Comparison of ENCODE assay signal across 8 mouse cellular contexts in the genomic region with DNA sequence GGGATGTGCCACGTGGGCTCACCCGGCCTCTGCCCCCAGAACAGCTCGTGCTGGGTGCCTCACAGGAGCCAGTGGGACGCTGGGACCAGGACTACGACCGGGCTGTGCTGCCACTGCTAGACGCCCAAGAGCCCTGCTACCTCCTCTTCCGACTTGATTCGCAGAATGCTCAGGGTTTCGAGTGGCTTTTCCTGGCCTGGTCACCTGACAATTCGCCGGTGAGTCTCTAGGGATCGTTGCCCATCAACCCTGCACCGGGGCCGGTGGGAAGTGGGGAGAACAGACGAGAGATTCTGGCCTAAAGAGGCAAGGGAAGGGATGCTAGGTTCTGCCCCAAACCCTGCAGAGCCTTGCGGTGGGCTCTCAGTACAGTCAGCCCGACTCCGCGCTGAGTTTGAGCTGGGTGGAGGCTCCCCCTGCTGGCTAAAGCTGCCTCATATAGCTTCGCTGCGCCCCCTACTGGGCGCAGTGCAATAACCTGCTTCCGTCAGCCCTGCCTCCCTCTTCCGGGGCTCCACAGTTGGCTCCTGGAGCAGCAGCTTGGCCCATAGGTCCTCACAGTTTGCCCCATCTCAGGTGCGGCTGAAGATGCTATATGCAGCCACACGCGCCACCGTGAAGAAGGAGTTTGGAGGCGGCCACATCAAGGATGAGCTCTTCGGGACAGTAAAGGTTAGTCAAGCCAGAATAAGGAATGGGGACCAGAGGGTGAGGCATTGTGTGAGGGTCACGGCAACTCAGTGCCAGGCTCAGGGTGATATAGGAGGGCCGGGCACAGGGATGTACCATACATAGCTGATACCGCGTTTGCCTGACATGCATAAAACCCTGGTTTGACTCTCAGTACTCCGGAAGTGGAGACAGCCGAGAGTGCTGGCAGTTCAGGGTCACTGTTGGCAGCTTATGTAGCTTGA. TPM values are rescaled to one million over a fixed set of nuclear protein-coding genes. Genes with fewer than 3 reads are reported as not detected.
DNase-seq lines count a peak whose midpoint lies in the region; ATAC-seq lines count a peak whose summit lies in the region.

No protein-coding gene starts in this region.

- no peaks in the 10 kb centered on the region for H3K9me3 ChIP-seq in forebrain, embryonic 12.5 days

- H3K4me2 ChIP-seq in forebrain, embryonic 12.5 days: peak overlapping the region; percentile 57

- WGBS in forebrain, embryonic 12.5 days: 16% methylated on average over 37 of the region's 37 CpGs

- DNase-seq in ES-CJ7 (ENCODE audit: low read depth, low spot score): peak; percentile 94
- DNase-seq in c-Kit-positive CD71-positive TER-119-positive erythroid progenitor cells, embryonic 14.5 days (ENCODE audit: low spot score): peak; percentile 89
- DNase-seq in heart, postnatal 25 days (ENCODE audit: low spot score): peak; percentile 53
- DNase-seq in layer of hippocampus, adult 18-20 months (ENCODE audit: low spot score in 2 of 2): peak; percentile 69 to 91
- peak; percentile 92 for DNase-seq in lung, postnatal 10 days
- DNase-seq in retina, adult 2 months (ENCODE audit: low read depth, low spot score): peak; percentile 83
- peak; percentile 88 for DNase-seq in thymus, postnatal 25 days

- H3K27me3 ChIP-seq in forebrain, embryonic 12.5 days: no peaks in the 10 kb centered on the region

- H3K4me1 ChIP-seq in forebrain, embryonic 12.5 days: peaks cover 15% of the 10 kb centered on the region

- H3K36me3 ChIP-seq in forebrain, embryonic 12.5 days (replicated peaks): peaks cover 25% of the 10 kb centered on the region

- peak overlapping the region; percentile 31 for H3K4me3 ChIP-seq in forebrain, embryonic 12.5 days (replicated peaks)

- ATAC-seq in forebrain, embryonic 12.5 days (ENCODE audit: low FRiP score): peak; percentile 83

- H3K9ac ChIP-seq in forebrain, embryonic 12.5 days: peak overlapping the region; percentile 60

- intact Hi-C loops in heart, postnatal 25 days (cut with DNase I): loop anchor here (5.0 kb wide), 1 partner anchor 65 kb away; no protein-coding TSS in a partner anchor

- H3K27ac ChIP-seq in forebrain, embryonic 12.5 days: peak overlapping the region; percentile 74

RNA-seq across cellular contexts. Expression of a gene that starts 9.0 kb away (rescaled TPM):
- 53.9 and 59.3 TPM in 2 replicates for polyA plus RNA-seq in forebrain, embryonic 12.5 days (2016; fragmentation: Nextera tagmentation; extraction: Ambion mirVana)
- total RNA-seq in heart, postnatal 25 days (2021): 100 to 1,000 TPM; 160 to 189 TPM
- total RNA-seq in layer of hippocampus, adult 18-20 months (2021): 10 to 100 TPM; 58.4 to 60.6 TPM

RNA-seq across cellular contexts. Expression of a gene that starts 10.5 kb away (rescaled TPM):
- not detected in 2 replicates for polyA plus RNA-seq in forebrain, embryonic 12.5 days (2016; fragmentation: Nextera tagmentation; extraction: Ambion mirVana)
- total RNA-seq in heart, postnatal 25 days (2021): under 1 TPM; 0.52 to 0.64 TPM
- 1 to 10 TPM; 1.0 to 1.5 TPM for total RNA-seq in layer of hippocampus, adult 18-20 months (2021)

RNA-seq across cellular contexts. Expression of a gene that starts 12.4 kb away (rescaled TPM):
- polyA plus RNA-seq in forebrain, embryonic 12.5 days (2016; fragmentation: Nextera tagmentation; extraction: Ambion mirVana): 29.6 and 33.3 TPM in 2 replicates
- total RNA-seq in heart, postnatal 25 days (2021): 10 to 100 TPM; 10.0 to 12.2 TPM
- total RNA-seq in layer of hippocampus, adult 18-20 months (2021): 10 to 100 TPM; 18.9 to 19.2 TPM

RNA-seq across cellular contexts. Expression of a gene that starts 36.5 kb away (rescaled TPM):
- polyA plus RNA-seq in forebrain, embryonic 12.5 days (2016; fragmentation: Nextera tagmentation; extraction: Ambion mirVana): 78.0 and 79.0 TPM in 2 replicates
- total RNA-seq in heart, postnatal 25 days (2021): 100 to 1,000 TPM; 571 to 593 TPM
- total RNA-seq in layer of hippocampus, adult 18-20 months (2021): 100 to 1,000 TPM; 141 to 144 TPM

RNA-seq across cellular contexts. Expression of a gene that starts 41.2 kb away (rescaled TPM):
- 38.1 and 41.2 TPM in 2 replicates for polyA plus RNA-seq in forebrain, embryonic 12.5 days (2016; fragmentation: Nextera tagmentation; extraction: Ambion mirVana)
- total RNA-seq in heart, postnatal 25 days (2021): 10 to 100 TPM; 42.6 to 45.8 TPM
- 100 to 1,000 TPM; 130 to 137 TPM for total RNA-seq in layer of hippocampus, adult 18-20 months (2021)

Comparison
In these comparisons a context has a peak if more than half of its experiments do, and no peak if none do; other contexts are left out.
1. Peak in every context shown above with its lines: DNase-seq, ATAC-seq, H3K4me3 ChIP-seq and H3K27ac ChIP-seq.